Mouse (Mus musculus): ENCODE results near the gene Polr2l.

GRCm38 (mm10) chr7:141437178-141438120 lies 37.5 kb downstream of the Polr2l start, which contains the start of gene Slc25a22:
- TF ChIP-seq CTCF (conservative IDR thresholded peaks at IDR 0.05; ENCODE audit: low read length) (peak; percentile 21), NANOG (IDR thresholded peaks at IDR 0.05; ENCODE audit: borderline replicate concordance, low read length) (no peak), POU5F1 (IDR thresholded peaks at IDR 0.05; ENCODE audit: borderline replicate concordance, low read length) (no peak)
